8 mouse cellular contexts compared by ENCODE assay signal in the genomic region with DNA sequence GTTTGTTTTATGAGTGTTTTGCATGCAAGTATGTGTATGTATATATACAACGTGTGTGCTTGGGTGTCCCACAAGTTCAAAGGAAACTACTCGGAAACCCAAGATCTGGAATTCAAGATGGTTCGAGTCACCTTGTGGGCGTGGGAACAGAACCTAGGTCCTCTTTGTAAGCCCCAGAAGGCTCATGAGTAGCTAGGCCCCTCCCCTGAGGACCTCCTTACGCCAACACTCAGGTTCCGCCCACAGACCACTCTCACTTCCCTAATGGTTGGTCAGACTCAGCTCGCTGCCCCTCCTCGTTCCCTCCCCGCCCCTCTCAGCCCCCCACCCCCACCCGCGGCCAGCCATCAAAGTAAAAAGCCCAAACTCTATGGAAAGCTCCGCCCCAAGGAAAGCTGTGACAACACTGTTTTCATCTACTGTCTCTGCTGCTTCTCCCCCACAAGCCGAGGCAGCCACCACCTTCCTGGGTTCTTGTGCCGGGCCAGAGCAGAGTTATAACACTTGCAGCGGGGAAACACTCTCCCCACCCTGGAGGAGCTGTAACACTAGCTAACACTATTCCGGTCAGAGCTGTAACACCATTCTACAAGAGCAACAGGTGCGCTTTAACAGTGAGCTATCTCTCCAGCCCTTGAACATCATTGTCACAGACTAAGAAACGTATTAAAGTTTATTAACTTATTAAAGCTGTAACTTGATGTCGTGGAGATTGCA. TPM values are rescaled to one million over a fixed set of nuclear protein-coding genes. Genes with fewer than 3 reads are reported as not detected.
DNase-seq lines count a peak whose midpoint lies in the region; ATAC-seq and TF ChIP-seq lines count a peak whose summit lies in the region.

No protein-coding gene starts in this region.

- ATAC-seq in intestine, embryonic 14.5 days (replicated peaks; ENCODE audit: low FRiP score, low TSS enrichment, low read depth), result no peak; the same call in 1 of the 2 replicates
- ATAC-seq in intestine, postnatal 0 days, result no peak
- ATAC-seq in heart, embryonic 14.5 days (ENCODE audit: insufficient number of reproducible peaks, insufficient read depth, low FRiP score, low read depth), result peak; percentile 75
- ATAC-seq in megakaryocyte progenitor cell, adult 5-6 weeks (replicated peaks; ENCODE audit: poor library complexity), result peak; percentile 79

- H3K36me3 ChIP-seq in intestine, embryonic 14.5 days (ENCODE audit: control insufficient read depth, insufficient read depth, low read length), result no peaks in the 10 kb centered on the region
- no peaks in the 10 kb centered on the region for H3K36me3 ChIP-seq in intestine, postnatal 0 days (ENCODE audit: control insufficient read depth, insufficient read depth)
- H3K36me3 ChIP-seq in heart, embryonic 14.5 days (ENCODE audit: control insufficient read depth, insufficient read depth, low read length), result no peaks in the 10 kb centered on the region

- H3K4me1 ChIP-seq in intestine, embryonic 14.5 days (replicated peaks; ENCODE audit: control insufficient read depth, insufficient read depth, low read length), result peaks cover 22% of the 10 kb centered on the region
- no peaks in the 10 kb centered on the region for H3K4me1 ChIP-seq in intestine, postnatal 0 days (replicated peaks; ENCODE audit: control insufficient read depth, insufficient read depth, low read length)
- peaks cover 13 to 20% of the 10 kb centered on the region in 2 experiments for H3K4me1 ChIP-seq in heart, embryonic 14.5 days (ENCODE audit: control insufficient read depth in 2 of 2, insufficient read depth in 2 of 2, low read length in 2 of 2)

- H3K4me3 ChIP-seq in intestine, embryonic 14.5 days (ENCODE audit: low read depth, low read length), result no peak overlapping the region
- no peak overlapping the region for H3K4me3 ChIP-seq in intestine, postnatal 0 days (ENCODE audit: low read depth, low read length)
- H3K4me3 ChIP-seq in heart, embryonic 14.5 days (ENCODE audit: control insufficient read depth in 1 of 2, insufficient read depth in 1 of 2, low read depth in 1 of 2, low read length in 2 of 2), result peak overlapping the region in 1 of 2 experiments; percentile 27; a peak in 2 of 4 replicates

- DNase-seq in intestine, embryonic 14.5 days (ENCODE audit: low spot score), result no peak
- DNase-seq in embryo, embryonic 11 days, result peak; percentile 87
- DNase-seq in kidney, postnatal 36 days, result peak; percentile 34 to 49
- peak; percentile 56 to 69 for DNase-seq in spleen, postnatal 14 days (ENCODE audit: low spot score in 2 of 2)
- no peak for DNase-seq in cerebellum, postnatal 36 days

- no peaks in the 10 kb centered on the region for H3K9me3 ChIP-seq in intestine, embryonic 14.5 days (ENCODE audit: control insufficient read depth, low read length)
- H3K9me3 ChIP-seq in intestine, postnatal 0 days (ENCODE audit: control insufficient read depth), result no peaks in the 10 kb centered on the region
- H3K9me3 ChIP-seq in heart, embryonic 14.5 days (ENCODE audit: control insufficient read depth, low read length), result no peaks in the 10 kb centered on the region

- H3K27ac ChIP-seq in intestine, embryonic 14.5 days (ENCODE audit: low read depth), result no peak overlapping the region
- H3K27ac ChIP-seq in intestine, postnatal 0 days (ENCODE audit: low read depth, low read length), result no peak overlapping the region; the same call in 1 of the 2 replicates
- H3K27ac ChIP-seq in heart, embryonic 14.5 days (replicated peaks in 1 of 2; ENCODE audit: control insufficient read depth in 1 of 2, insufficient read depth in 1 of 2, low read depth in 2 of 2, low read length in 2 of 2), result peak overlapping the region; percentile 64 to 89; a peak in 3 of 4 replicates

- no peak for TF ChIP-seq CTCF in intestine, postnatal 0 days (IDR thresholded peaks at IDR 0.05; ENCODE audit: low read depth)

- H3K9ac ChIP-seq in intestine, embryonic 14.5 days (ENCODE audit: low read length), result no peak overlapping the region
- H3K9ac ChIP-seq in intestine, postnatal 0 days (ENCODE audit: low read depth, low read length), result no peak overlapping the region
- no peak overlapping the region for H3K9ac ChIP-seq in heart, embryonic 14.5 days (ENCODE audit: low read length)

- peak overlapping the region; percentile 86 for H3K4me2 ChIP-seq in intestine, embryonic 14.5 days (ENCODE audit: low read length)
- H3K4me2 ChIP-seq in intestine, postnatal 0 days (replicated peaks; ENCODE audit: low read depth), result no peak overlapping the region; the same call in 1 of the 2 replicates
- peak overlapping the region; percentile 95 for H3K4me2 ChIP-seq in heart, embryonic 14.5 days (ENCODE audit: low read length)

- H3K27me3 ChIP-seq in intestine, embryonic 14.5 days (replicated peaks; ENCODE audit: control insufficient read depth, insufficient read depth, low read length), result no peaks in the 10 kb centered on the region
- peaks cover 19% of the 10 kb centered on the region for H3K27me3 ChIP-seq in intestine, postnatal 0 days (replicated peaks; ENCODE audit: control insufficient read depth, insufficient read depth, low read length)
- H3K27me3 ChIP-seq in heart, embryonic 14.5 days (ENCODE audit: control insufficient read depth, insufficient read depth, low read length), result no peaks in the 10 kb centered on the region

- WGBS in intestine, embryonic 14.5 days, result 17% methylated on average over 19 of the region's 19 CpGs
- 28% methylated on average over 19 of the region's 19 CpGs for WGBS in intestine, postnatal 0 days
- WGBS in heart, embryonic 14.5 days, result 9% methylated on average over 19 of the region's 19 CpGs

RNA-seq across cellular contexts. Expression of a gene that starts 0.5 kb away (rescaled TPM):
- polyA plus RNA-seq in intestine, embryonic 14.5 days (2014; fragmentation: Nextera tagmentation; extraction: Ambion mirVana), result 20.1 and 20.8 TPM in 2 replicates
- polyA plus RNA-seq in intestine, postnatal 0 days (2015; fragmentation: Nextera tagmentation; extraction: Ambion mirVana), result 6.4 and 7.0 TPM in 2 replicates
- polyA plus RNA-seq in heart, embryonic 14.5 days (2014; fragmentation: Nextera tagmentation; extraction: Ambion mirVana), result 37.9 and 39.4 TPM in 2 replicates
- total RNA-seq in megakaryocyte progenitor cell, adult 5-6 weeks (2015), result 50.8 and 54.4 TPM in 2 replicates
- total RNA-seq in megakaryocyte progenitor cell, adult 5-6 weeks (2017), result 72.0 and 77.3 TPM in 2 replicates

Comparison
In these comparisons a context has a peak if more than half of its experiments do, and no peak if none do; other contexts are left out.
1. ATAC-seq: peak in heart, embryonic 14.5 days (single experiment) and megakaryocyte progenitor cell, adult 5-6 weeks (single experiment); none in intestine, embryonic 14.5 days (single experiment) and intestine, postnatal 0 days (single experiment).
2. DNase-seq: peak in embryo, embryonic 11 days (single experiment), kidney, postnatal 36 days (2 of 2) and spleen, postnatal 14 days (2 of 2); none in intestine, embryonic 14.5 days (single experiment) and cerebellum, postnatal 36 days (0 of 2).
3. H3K27ac ChIP-seq: peak in heart, embryonic 14.5 days (2 of 2); none in intestine, embryonic 14.5 days (single experiment) and intestine, postnatal 0 days (single experiment).